Mouse (Mus musculus): ENCODE data around the gene Cib3. TPM values are rescaled to one million over a fixed set of nuclear protein-coding genes. Genes with fewer than 3 reads are reported as not detected.

Cib3 gene
- polyA plus RNA-seq, 1 experiment from 2014 or later, result 0.44 TPM

GRCm38 (mm10) chr8:72210710-72211109, 1.9 kb downstream of the Cib3 start:
- no peak for DNase-seq (ENCODE audit: low spot score)

GRCm38 (mm10) chr8:72210222-72210621, 2.4 kb downstream of the Cib3 start:
- DNase-seq (ENCODE audit: low spot score), result no peak

GRCm38 (mm10) chr8:72208582-72208981, 4.1 kb downstream of the Cib3 start:
- DNase-seq (ENCODE audit: low spot score), result no peak

- DNase-seq (ENCODE audit: low spot score), result no peak
Observed at GRCm38 (mm10) chr8:72197997-72198396, 14.6 kb downstream of the Cib3 start.

- no peak for DNase-seq (ENCODE audit: low spot score)
Observed at GRCm38 (mm10) chr8:72192065-72192464, 20.6 kb downstream of the Cib3 start.

GRCm38 (mm10) chr8:72190215-72190539, 22.5 kb downstream of the Cib3 start:
- DNase-seq (ENCODE audit: low spot score), result no peak

GRCm38 (mm10) chr8:72189417-72190214, 23.0 kb downstream of the Cib3 start, which contains the start of gene Hsh2d:
Gene Hsh2d (plus strand): TSS chr8:72189638.
- peak; percentile 78 for DNase-seq (ENCODE audit: low spot score)

GRCm38 (mm10) chr8:72187793-72188331, 24.8 kb downstream of the Cib3 start:
- no peak for DNase-seq (ENCODE audit: low spot score)

GRCm38 (mm10) chr8:72183554-72184202, 29.0 kb downstream of the Cib3 start:
- no peak for DNase-seq (ENCODE audit: low spot score)

- peak; percentile 69 for DNase-seq (ENCODE audit: low spot score)
Observed at GRCm38 (mm10) chr8:72177346-72177925, 35.2 kb downstream of the Cib3 start.

- DNase-seq (ENCODE audit: low spot score), result no peak
Observed at GRCm38 (mm10) chr8:72169681-72170249, 42.9 kb downstream of the Cib3 start.

- DNase-seq (ENCODE audit: low spot score), result peak; percentile 70
Observed at GRCm38 (mm10) chr8:72169098-72169668, 43.5 kb downstream of the Cib3 start.

GRCm38 (mm10) chr8:72162821-72163220, 49.8 kb downstream of the Cib3 start:
- DNase-seq (ENCODE audit: low spot score), result peak; percentile 32

GRCm38 (mm10) chr8:72160707-72161697, 51.6 kb downstream of the Cib3 start, which contains the start of gene Rab8a:
Gene Rab8a (plus strand): TSS chr8:72161200.
- DNase-seq (ENCODE audit: low spot score), result peak; percentile 100

- DNase-seq (ENCODE audit: low spot score), result peak; percentile 40
Observed at GRCm38 (mm10) chr8:72160007-72160406, 52.6 kb downstream of the Cib3 start.

- no peak for DNase-seq (ENCODE audit: low spot score)
Observed at GRCm38 (mm10) chr8:72158726-72159125, 53.9 kb downstream of the Cib3 start.

- no peak for DNase-seq (ENCODE audit: low spot score)
Observed at GRCm38 (mm10) chr8:72158096-72158495, 54.5 kb downstream of the Cib3 start.
